Mouse (Mus musculus) embryonic fibroblast, embryonic 13.5 days (primary cell): ENCODE measurements at regions not wholly inside any gene's neighbourhood (a gene's known extent, or its start where the extent isn't known, plus 50 kb on each side); places are given as distances from the start of the nearest gene placed in this dataset.

Experiments used
- H3K27ac ChIP-seq: 2 replicates; pipeline ENCODE4 v1.5.1; 2012; ENCODE audit warnings: low read length, control low read depth, inconsistent platforms; ENCODE audit not compliant: insufficient read depth
- H3K4me1 ChIP-seq: 2 replicates; pipeline ENCODE4 v1.6.1; 2011; ENCODE audit warnings: low read length; ENCODE audit not compliant: control insufficient read depth, insufficient read depth
- H3K4me3 ChIP-seq: 2 replicates; pipeline ENCODE4 v1.5.1; 2011; ENCODE audit warnings: mild to moderate bottlenecking, control low read depth, low read length; ENCODE audit not compliant: insufficient read depth
- CTCF ChIP-seq: IDR thresholded peaks from 2 replicates; pipeline ENCODE4 v1.5.1; 2011; ENCODE audit warnings: mild to moderate bottlenecking, control low read depth, low read length, moderate library complexity, borderline replicate concordance; ENCODE audit not compliant: insufficient read depth
- POLR2A ChIP-seq: IDR thresholded peaks from 2 replicates; pipeline ENCODE4 v1.6.1; 2011; ENCODE audit warnings: low read depth, mild to moderate bottlenecking, control low read depth, low read length, moderate library complexity

GRCm38 (mm10) chr15:6044511-6045256 is 254.9 kb upstream of the Dab2 start:
- H3K27ac ChIP-seq: no peak overlapping the region
- no peaks in the 10 kb centered on the region; the same call in 1 of the 2 replicates for H3K4me1 ChIP-seq
- no peak for TF ChIP-seq CTCF
- no peak for TF ChIP-seq POLR2A
- H3K4me3 ChIP-seq: no peak overlapping the region

GRCm38 (mm10) chr15:6055703-6056102 is 243.9 kb upstream of the Dab2 start:
- Histone ChIP-seq H3K4me3 (no peak overlapping the region), H3K4me1 (peaks cover 5% of the 10 kb centered on the region; the same call in 1 of the 2 replicates), H3K27ac (no peak overlapping the region)
- TF ChIP-seq POLR2A (no peak), CTCF (no peak)

GRCm38 (mm10) chr15:6056887-6057626 is 242.5 kb upstream of the Dab2 start:
- H3K4me3 ChIP-seq: no peak overlapping the region
- H3K27ac ChIP-seq: peak overlapping the region; percentile 58
- no peak for TF ChIP-seq POLR2A
- no peak for TF ChIP-seq CTCF

GRCm38 (mm10) chr15:6059361-6059760 is 240.2 kb upstream of the Dab2 start:
- peak overlapping the region; percentile 83 for H3K27ac ChIP-seq
- TF ChIP-seq POLR2A (no peak), CTCF (no peak)
- H3K4me1 ChIP-seq: peaks cover 5% of the 10 kb centered on the region; the same call in 1 of the 2 replicates
- no peak overlapping the region for H3K4me3 ChIP-seq

More at GRCm38 (mm10) chr15:6056887-6057626, 242.5 kb upstream of the Dab2 start:
- H3K4me1 ChIP-seq: peaks cover 5% of the 10 kb centered on the region; the same call in 1 of the 2 replicates

GRCm38 (mm10) chr15:6059790-6060189 is 239.8 kb upstream of the Dab2 start:
- peak overlapping the region; percentile 83 for H3K27ac ChIP-seq
- H3K4me3 ChIP-seq: no peak overlapping the region
- peaks cover 5% of the 10 kb centered on the region; the same call in 1 of the 2 replicates for H3K4me1 ChIP-seq
- TF ChIP-seq CTCF (no peak), POLR2A (no peak)

- H3K4me3 ChIP-seq: no peak overlapping the region
- H3K4me1 ChIP-seq: peaks cover 3% of the 10 kb centered on the region; the same call in 1 of the 2 replicates
- TF ChIP-seq CTCF (no peak), POLR2A (no peak)
- no peak overlapping the region for H3K27ac ChIP-seq
These were observed 238.9 kb upstream of the Dab2 start for GRCm38 (mm10) chr15:6060649-6061048.

GRCm38 (mm10) chr15:6065100-6065499 is 234.5 kb upstream of the Dab2 start:
- H3K4me1 ChIP-seq: no peaks in the 10 kb centered on the region
- no peak for TF ChIP-seq POLR2A
- no peak for TF ChIP-seq CTCF
- no peak overlapping the region for H3K4me3 ChIP-seq
- H3K27ac ChIP-seq: no peak overlapping the region

- Histone ChIP-seq H3K27ac (no peak overlapping the region), H3K4me3 (no peak overlapping the region), H3K4me1 (no peaks in the 10 kb centered on the region)
- TF ChIP-seq POLR2A (no peak), CTCF (no peak)
These were observed 232.2 kb upstream of the Dab2 start for GRCm38 (mm10) chr15:6067380-6067779.

- Histone ChIP-seq H3K27ac (no peak overlapping the region), H3K4me1 (no peaks in the 10 kb centered on the region), H3K4me3 (no peak overlapping the region)
- no peak for TF ChIP-seq POLR2A
- no peak for TF ChIP-seq CTCF
These were observed 231.2 kb upstream of the Dab2 start for GRCm38 (mm10) chr15:6068371-6068770.

GRCm38 (mm10) chr15:6071873-6072272 is 227.7 kb upstream of the Dab2 start:
- Histone ChIP-seq H3K27ac (no peak overlapping the region), H3K4me3 (no peak overlapping the region), H3K4me1 (no peaks in the 10 kb centered on the region)
- no peak for TF ChIP-seq CTCF
- no peak for TF ChIP-seq POLR2A
